Mouse (Mus musculus) bone marrow macrophage, adult 2 months (primary cell): ENCODE results near the gene Jade1.

Experiments used
- CTCF ChIP-seq: IDR thresholded peaks from 2 replicates; pipeline ENCODE4 v1.5.1; 2012; ENCODE audit warnings: low read depth, mild to moderate bottlenecking, low read length, moderate library complexity
- POLR2A ChIP-seq: IDR thresholded peaks from 2 replicates; pipeline ENCODE4 v1.6.1; 2012; ENCODE audit warnings: mild to moderate bottlenecking, low read depth, low read length, borderline replicate concordance

DNA sequence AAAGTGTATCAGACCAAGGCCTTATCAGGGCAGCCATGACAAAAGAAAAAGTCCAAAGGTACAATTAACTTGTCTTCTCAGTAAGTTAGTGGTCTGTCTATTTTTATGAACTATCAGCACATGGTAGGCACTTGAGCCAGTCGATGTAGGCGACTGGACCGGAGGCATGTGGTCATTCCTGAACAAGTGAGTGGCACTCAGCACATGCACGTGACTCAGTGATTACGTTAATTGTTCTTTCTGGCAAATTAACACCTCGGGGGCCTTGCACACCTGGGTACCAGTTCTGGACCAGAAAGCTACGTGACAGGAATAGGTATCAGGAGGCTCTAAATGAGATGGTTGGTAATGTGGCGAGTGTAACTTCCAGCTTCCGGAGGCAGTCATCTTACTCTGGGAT, 51.5 kb downstream of the Jade1 start:
- TF ChIP-seq CTCF (no peak), POLR2A (no peak)
